26 mouse cellular contexts compared by ENCODE assay signal in genomic region chr6:48413081-48413480, GRCm38 (mm10). TPM values are rescaled to one million over a fixed set of nuclear protein-coding genes. Genes with fewer than 3 reads are reported as not detected.
DNase-seq lines count a peak whose midpoint lies in the region; ATAC-seq lines count a peak whose summit lies in the region.
"Had no signal": no experiment of that assay in that cellular context is flagged by ENCODE, and none has a peak within 500 bp of the region (broad histone marks: within the 10 kb centered on the region; RNA-seq: fewer than 3 reads in every experiment).

No protein-coding gene starts in this region.

- peak; percentile 2; the same call in 1 of the 2 replicates for ATAC-seq in cerebellum, adult (ENCODE audit: insufficient number of reproducible peaks, low FRiP score, low TSS enrichment)
- no peak for ATAC-seq in forebrain, embryonic 11.5 days (replicated peaks; ENCODE audit: low FRiP score)
- no peak for ATAC-seq in forebrain, embryonic 14.5 days
- ATAC-seq: CD4-positive, CD25-positive, alpha-beta regulatory T cell, adult 4 months; midbrain, embryonic 16.5 days had no signal

- peaks cover 19% of the 10 kb centered on the region; the same call in 1 of the 2 replicates for H3K36me3 ChIP-seq in forebrain, embryonic 11.5 days (ENCODE audit: control insufficient read depth, insufficient read depth, low read length)
- peaks cover 98% of the 10 kb centered on the region for H3K36me3 ChIP-seq in forebrain, embryonic 14.5 days (ENCODE audit: control insufficient read depth, insufficient read depth, low read length)
- H3K36me3 ChIP-seq: liver, embryonic 15.5 days had no signal

- no peaks in the 10 kb centered on the region for H3K27me3 ChIP-seq in forebrain, embryonic 11.5 days (ENCODE audit: control insufficient read depth, insufficient read depth, low read length)
- no peaks in the 10 kb centered on the region for H3K27me3 ChIP-seq in forebrain, embryonic 14.5 days (replicated peaks; ENCODE audit: control insufficient read depth, insufficient read depth, low read length)
- H3K27me3 ChIP-seq: embryonic facial prominence, embryonic 12.5 days; forebrain, embryonic 12.5 days; heart, embryonic 15.5 days; limb, embryonic 15.5 days; liver, embryonic 15.5 days; neural tube, embryonic 13.5 days; stomach, embryonic 15.5 days had no signal

- no peak for DNase-seq in cerebellum, postnatal 14 days
- peak; percentile 33 for DNase-seq in forebrain, embryonic 11.5 days (ENCODE audit: low spot score)
- no peak for DNase-seq in forebrain, embryonic 14.5 days (ENCODE audit: low spot score)
- peak; percentile 4 for DNase-seq in heart, postnatal 4 days
- DNase-seq in heart, postnatal 36 days: no peak
- peak; percentile 55 for DNase-seq in brain, adult 2 months (ENCODE audit: low read depth, low spot score)
- no peak for DNase-seq in lung, postnatal 4 days
- DNase-seq: gastrocnemius, postnatal 36 days; kidney, adult 2 months; retina, postnatal 1 day; thymus, adult 18-20 months; thymus, postnatal 36 days had no signal

- H3K9me3 ChIP-seq in forebrain, embryonic 11.5 days (ENCODE audit: control insufficient read depth, low read length): no peaks in the 10 kb centered on the region
- H3K9me3 ChIP-seq in forebrain, embryonic 14.5 days (replicated peaks; ENCODE audit: control insufficient read depth, low read length): no peaks in the 10 kb centered on the region
- H3K9me3 ChIP-seq: embryonic facial prominence, embryonic 12.5 days; forebrain, embryonic 12.5 days; heart, embryonic 15.5 days; limb, embryonic 15.5 days; liver, embryonic 15.5 days; midbrain, embryonic 10.5 days; neural tube, embryonic 13.5 days; stomach, embryonic 15.5 days had no signal

- no peaks in the 10 kb centered on the region for H3K4me1 ChIP-seq in forebrain, embryonic 11.5 days (replicated peaks; ENCODE audit: control insufficient read depth, insufficient read depth, low read length)
- H3K4me1 ChIP-seq in forebrain, embryonic 14.5 days (ENCODE audit: control insufficient read depth, insufficient read depth, low read length): no peaks in the 10 kb centered on the region
- H3K4me1 ChIP-seq: embryonic facial prominence, embryonic 12.5 days; forebrain, embryonic 12.5 days; limb, embryonic 15.5 days; liver, embryonic 15.5 days; midbrain, embryonic 10.5 days; neural tube, embryonic 13.5 days; stomach, embryonic 15.5 days had no signal

- H3K27ac ChIP-seq in forebrain, embryonic 11.5 days (ENCODE audit: low read depth, low read length): no peak overlapping the region
- H3K27ac ChIP-seq in forebrain, embryonic 14.5 days (ENCODE audit: low read depth, low read length): no peak overlapping the region
- H3K27ac ChIP-seq: embryonic facial prominence, embryonic 12.5 days; forebrain, embryonic 12.5 days; heart, embryonic 15.5 days; kidney, postnatal 0 days; left cerebral cortex, adult 2 months; limb, embryonic 15.5 days; liver, embryonic 15.5 days; midbrain, embryonic 10.5 days; neural tube, embryonic 13.5 days; stomach, embryonic 15.5 days had no signal

- no peak overlapping the region for H3K4me3 ChIP-seq in forebrain, embryonic 11.5 days (ENCODE audit: low read depth, low read length)
- H3K4me3 ChIP-seq in forebrain, embryonic 14.5 days (ENCODE audit: low read depth, low read length): no peak overlapping the region
- H3K4me3 ChIP-seq: embryonic facial prominence, embryonic 12.5 days; forebrain, embryonic 12.5 days; heart, embryonic 15.5 days; left cerebral cortex, adult 2 months; limb, embryonic 15.5 days; liver, embryonic 15.5 days; midbrain, embryonic 10.5 days; myocyte; neural tube, embryonic 13.5 days; stomach, embryonic 15.5 days had no signal

- no peak overlapping the region for H3K9ac ChIP-seq in forebrain, embryonic 11.5 days (ENCODE audit: low read length)
- no peak overlapping the region for H3K9ac ChIP-seq in forebrain, embryonic 14.5 days (ENCODE audit: low read length)
- H3K9ac ChIP-seq: embryonic facial prominence, embryonic 12.5 days; forebrain, embryonic 12.5 days; heart, embryonic 15.5 days; limb, embryonic 15.5 days; liver, embryonic 15.5 days; neural tube, embryonic 13.5 days; stomach, embryonic 15.5 days had no signal

- H3K4me2 ChIP-seq in forebrain, embryonic 11.5 days (ENCODE audit: low read depth, low read length, severe bottlenecking): no peak overlapping the region
- no peak overlapping the region for H3K4me2 ChIP-seq in forebrain, embryonic 14.5 days (ENCODE audit: low read length)
- H3K4me2 ChIP-seq: embryonic facial prominence, embryonic 12.5 days; forebrain, embryonic 12.5 days; heart, embryonic 15.5 days; limb, embryonic 15.5 days; liver, embryonic 15.5 days; neural tube, embryonic 13.5 days; stomach, embryonic 15.5 days had no signal

- whole genome bisulfite sequencing in forebrain, embryonic 11.5 days: 91% methylated on average over 10 of the region's 10 CpGs
- WGBS in forebrain, embryonic 14.5 days: 81% methylated on average over 10 of the region's 10 CpGs

- intact Hi-C loops in heart, postnatal 36 days (cut with DNase I): no loop called here

RNA-seq across cellular contexts. Expression of gene Krba1, which starts 17.7 kb away (rescaled TPM):
- polyA plus RNA-seq in forebrain, embryonic 11.5 days (2014; fragmentation: Nextera tagmentation; extraction: Ambion mirVana): 23.5 and 23.8 TPM in 2 replicates
- polyA plus RNA-seq in forebrain, embryonic 14.5 days (2014; fragmentation: Nextera tagmentation; extraction: Ambion mirVana): 17.1 and 25.0 TPM in 2 replicates
- 10 to 100 TPM; 32.5 to 40.1 TPM for total RNA-seq in heart, postnatal 4 days (2021)
- total RNA-seq in heart, postnatal 36 days (2021): 10 to 100 TPM; 17.7 to 21.5 TPM

RNA-seq across cellular contexts. Expression of gene Zfp467, which starts 32.5 kb away (rescaled TPM):
- polyA plus RNA-seq in forebrain, embryonic 11.5 days (2014; fragmentation: Nextera tagmentation; extraction: Ambion mirVana): 17.5 and 19.6 TPM in 2 replicates
- polyA plus RNA-seq in forebrain, embryonic 14.5 days (2014; fragmentation: Nextera tagmentation; extraction: Ambion mirVana): 27.1 and 29.9 TPM in 2 replicates
- total RNA-seq in heart, postnatal 4 days (2021): 10 to 100 TPM; 17.1 to 25.9 TPM
- total RNA-seq in heart, postnatal 36 days (2021): 10 to 100 TPM; 10.8 to 15.4 TPM

RNA-seq across cellular contexts. Expression of gene Sspo, which starts 34.9 kb away (rescaled TPM):
- polyA plus RNA-seq in forebrain, embryonic 11.5 days (2014; fragmentation: Nextera tagmentation; extraction: Ambion mirVana): 0.05 and 0.29 TPM in 2 replicates
- 0.06 and 0.48 TPM in 2 replicates for polyA plus RNA-seq in forebrain, embryonic 14.5 days (2014; fragmentation: Nextera tagmentation; extraction: Ambion mirVana)
- under 1 TPM; 0.38 to 0.64 TPM for total RNA-seq in heart, postnatal 4 days (2021)
- total RNA-seq in heart, postnatal 36 days (2021): under 1 TPM; 0.41 to 0.53 TPM

Comparison
In these comparisons a context has a peak if more than half of its experiments do, and no peak if none do; other contexts are left out.
1. DNase-seq: peak in forebrain, embryonic 11.5 days (single experiment), heart, postnatal 4 days (single experiment) and brain, adult 2 months (single experiment); none in cerebellum, postnatal 14 days (0 of 2), forebrain, embryonic 14.5 days (single experiment), heart, postnatal 36 days (0 of 2) and lung, postnatal 4 days (0 of 2).